Mouse (Mus musculus) kidney, adult 11 months (tissue): ENCODE results near the gene Spef1.

ENCODE experiments used
- DNase-seq: peaks from one replicate; pipeline ENCODE4 v3.0.0; 2022

Gene Spef1

DNA sequence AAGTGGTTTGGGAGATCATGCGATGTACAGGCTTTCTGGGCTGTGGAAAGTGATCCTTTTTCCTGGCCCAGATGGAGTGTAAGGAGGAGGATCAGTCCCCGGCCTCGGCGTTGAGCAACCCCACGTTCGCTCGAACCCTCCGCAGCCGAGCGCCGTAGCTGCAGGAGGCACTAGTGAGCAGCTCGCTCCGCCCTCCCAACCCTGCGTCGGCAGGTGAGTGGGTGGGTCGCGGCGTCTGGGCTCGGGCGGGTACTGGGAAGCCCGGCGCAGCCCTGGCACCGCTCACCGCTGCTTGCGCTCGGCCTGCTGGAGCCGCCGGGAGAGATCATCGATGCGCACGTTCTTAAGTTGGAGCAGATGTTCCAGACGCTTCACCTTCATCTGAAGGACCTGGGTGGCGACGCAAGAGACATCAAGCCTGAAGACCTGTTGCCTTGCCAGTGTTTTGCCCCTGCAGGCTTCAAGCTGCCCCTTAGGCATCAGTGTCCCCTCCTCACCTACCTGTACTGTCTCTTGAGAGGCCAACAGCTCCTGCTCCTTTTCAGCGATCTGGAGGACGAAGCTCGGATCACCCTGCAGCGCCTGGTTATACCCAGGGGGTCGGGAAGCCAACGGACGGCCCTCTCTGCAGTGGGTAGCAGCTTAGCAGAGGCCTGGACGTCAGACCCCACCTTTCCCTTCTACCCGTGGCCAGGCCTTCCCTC lies 15.5 kb downstream of the Spef1 start:
- DNase-seq, result peak; percentile 64

GRCm38 (mm10) chr2:131170936-131171335 lies 16.1 kb downstream of the Spef1 start:
- no peak for DNase-seq

DNA sequence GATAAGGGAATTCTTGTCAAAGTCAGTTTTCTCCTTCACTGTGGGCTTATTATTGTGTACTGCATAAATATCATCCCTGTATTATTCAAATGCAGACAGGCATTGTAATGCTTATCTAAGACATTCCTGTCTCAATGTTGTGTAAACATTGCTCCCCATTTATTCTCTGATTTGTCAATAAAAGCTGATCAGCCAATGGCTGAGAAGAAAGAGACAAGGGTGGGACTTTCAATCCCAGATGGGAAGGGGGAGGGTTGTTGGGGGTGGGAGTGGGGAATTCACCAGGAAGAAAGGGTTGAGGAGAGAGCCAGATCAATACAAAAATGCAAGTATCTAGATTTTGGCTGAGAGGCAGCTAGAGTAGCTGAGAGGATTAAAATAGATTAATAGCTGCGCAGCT lies 18.2 kb downstream of the Spef1 start:
- no peak for DNase-seq

DNA sequence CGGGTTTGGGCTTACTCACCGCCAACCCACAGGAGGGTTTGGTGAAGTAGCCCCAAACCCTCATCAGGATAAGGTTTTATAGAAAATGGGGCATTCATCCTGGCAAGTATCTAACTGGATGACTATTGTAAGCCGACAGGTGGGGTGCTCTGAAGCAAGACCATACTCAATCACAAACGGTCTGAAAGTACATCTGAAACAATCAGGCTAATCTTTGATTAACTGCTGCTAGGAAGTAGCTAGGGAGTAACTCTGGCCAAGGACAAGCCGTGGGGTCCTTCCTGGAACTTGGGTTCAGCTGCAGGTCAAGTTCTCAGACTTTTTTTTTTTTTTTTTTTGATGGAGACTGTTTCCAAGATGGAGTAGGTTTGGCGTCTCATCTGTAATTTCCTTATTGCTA lies 19.1 kb downstream of the Spef1 start:
- DNase-seq, result no peak

DNA sequence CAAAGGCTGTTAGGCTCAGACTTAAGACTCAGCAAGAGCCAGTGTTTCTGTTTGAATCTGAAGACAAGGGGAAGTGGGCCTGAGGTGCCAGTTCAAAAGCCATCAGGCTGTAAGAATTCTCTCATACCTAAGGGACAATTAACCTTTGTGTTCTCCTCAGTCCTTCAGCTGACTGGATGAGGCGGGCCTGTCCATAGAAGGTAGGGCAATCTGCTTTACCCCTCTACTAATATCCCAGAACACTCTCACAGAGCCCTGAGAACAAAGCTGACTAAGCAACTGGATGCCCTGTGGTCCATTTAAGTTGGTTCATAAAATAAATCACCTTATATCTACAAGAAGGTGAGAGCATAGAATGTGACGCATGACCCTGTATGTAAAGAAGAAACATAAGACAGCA lies 20.9 kb downstream of the Spef1 start:
- DNase-seq, result no peak

DNA sequence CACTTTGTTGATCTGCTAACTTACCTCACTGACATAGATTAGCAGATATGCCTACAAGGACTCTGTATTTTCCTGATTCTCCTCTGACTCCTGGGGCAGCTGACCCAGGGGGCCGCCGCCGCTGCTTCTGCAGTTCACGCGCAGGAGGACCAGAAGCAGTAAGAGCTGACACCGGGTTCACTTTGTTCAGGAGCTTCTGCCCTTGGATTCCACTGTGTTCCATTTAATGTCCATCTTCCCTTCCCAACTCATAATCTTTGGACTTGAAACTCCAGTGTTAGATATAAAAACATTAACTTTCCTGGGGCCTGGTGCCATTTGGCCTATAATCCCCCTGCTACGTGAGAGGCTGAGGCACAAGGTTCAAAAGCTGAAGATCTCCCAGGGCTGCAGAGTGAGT lies 23.2 kb downstream of the Spef1 start:
- peak; percentile 85 for DNase-seq

- peak; percentile 34 for DNase-seq
These were observed 26.4 kb downstream of the Spef1 start for GRCm38 (mm10) chr2:131160671-131161111.

DNA sequence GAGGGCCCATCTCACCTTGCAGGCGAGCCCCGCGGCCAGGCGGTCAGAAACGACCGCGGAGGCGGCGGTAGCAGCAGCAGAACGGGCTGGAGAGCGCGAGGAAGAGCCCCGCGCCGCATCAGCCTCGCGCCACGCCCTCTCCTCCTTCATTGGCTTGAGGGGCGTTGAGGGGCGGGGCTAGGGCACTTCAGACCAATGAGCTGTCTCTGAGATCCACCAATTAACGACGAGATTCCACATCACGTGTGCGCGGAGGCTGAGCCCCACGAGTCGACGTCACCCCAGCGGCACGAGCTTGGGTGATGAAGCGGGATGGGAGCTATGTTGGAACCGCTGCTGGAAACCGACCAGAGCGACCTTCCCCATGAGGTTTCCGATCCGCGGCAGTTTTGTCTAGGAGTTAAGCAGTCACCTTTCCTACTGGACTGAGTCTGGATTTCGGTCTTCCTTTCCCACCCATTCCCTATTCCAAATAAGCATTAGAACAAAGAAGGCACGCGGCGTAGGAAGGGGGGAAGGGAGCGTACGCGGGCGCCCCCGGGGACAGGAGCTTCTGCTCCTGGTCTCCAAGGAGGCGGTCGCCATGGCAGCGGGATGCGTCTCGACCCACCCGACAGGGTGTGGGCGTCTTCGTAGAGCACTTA lies 27.0 kb downstream of the Spef1 start, which contains the start of gene 1700037H04Rik:
Gene 1700037H04Rik (minus strand): TSS at position 144 of the 644 bp plus-strand sequence.
- peak; percentile 97 for DNase-seq

DNA sequence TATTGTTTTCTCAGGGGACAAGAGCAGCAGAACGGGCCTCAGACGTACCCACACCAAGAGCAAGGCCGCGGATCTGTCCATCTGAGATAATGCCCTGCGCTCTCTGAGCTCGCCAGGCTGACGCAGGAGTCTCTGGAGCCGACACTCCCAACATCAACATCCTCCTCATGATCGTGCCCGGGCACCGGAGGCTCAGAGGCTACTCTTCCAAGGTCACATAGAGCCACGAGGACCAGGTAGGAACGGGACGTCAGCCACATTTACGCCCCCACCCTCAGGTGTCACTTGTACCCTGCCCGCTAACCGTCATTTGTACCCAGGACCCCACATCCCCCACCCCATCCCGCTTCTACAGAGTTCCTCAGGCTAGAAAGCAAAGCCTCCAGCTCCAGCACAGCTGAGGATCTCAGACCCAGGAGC lies 27.6 kb downstream of the Spef1 start:
- no peak for DNase-seq

- no peak for DNase-seq
These were observed 30.1 kb downstream of the Spef1 start for GRCm38 (mm10) chr2:131156987-131157386.

- no peak for DNase-seq
These were observed 33.0 kb downstream of the Spef1 start for GRCm38 (mm10) chr2:131154036-131154435.

DNA sequence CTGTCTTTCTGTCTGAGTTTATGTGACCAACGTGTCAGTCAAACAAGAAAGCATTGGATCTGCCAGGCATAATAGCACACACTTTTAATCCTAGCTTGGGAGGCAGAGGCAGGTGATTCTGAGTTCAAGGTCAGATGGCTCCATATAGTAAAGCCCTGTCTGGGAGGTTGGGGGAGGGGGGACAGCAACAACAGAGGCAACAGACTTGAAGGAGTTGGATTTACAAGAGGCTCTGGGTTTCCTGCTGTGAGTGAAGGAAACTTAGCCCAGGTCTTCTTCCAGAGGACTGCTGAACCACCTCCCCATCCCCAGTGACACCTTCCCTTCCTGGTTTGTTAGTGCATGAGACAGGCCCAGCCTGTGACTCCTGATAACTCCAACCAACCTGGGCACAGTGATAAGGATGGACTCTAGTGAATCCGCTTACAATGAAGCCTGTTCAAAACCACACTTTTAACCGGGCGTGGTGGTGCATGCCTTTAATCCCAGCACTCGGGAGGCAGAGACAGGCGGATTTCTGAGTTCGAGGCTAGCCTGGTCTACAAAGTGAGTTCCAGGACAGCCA lies 34.8 kb downstream of the Spef1 start:
- DNase-seq, result no peak

DNA sequence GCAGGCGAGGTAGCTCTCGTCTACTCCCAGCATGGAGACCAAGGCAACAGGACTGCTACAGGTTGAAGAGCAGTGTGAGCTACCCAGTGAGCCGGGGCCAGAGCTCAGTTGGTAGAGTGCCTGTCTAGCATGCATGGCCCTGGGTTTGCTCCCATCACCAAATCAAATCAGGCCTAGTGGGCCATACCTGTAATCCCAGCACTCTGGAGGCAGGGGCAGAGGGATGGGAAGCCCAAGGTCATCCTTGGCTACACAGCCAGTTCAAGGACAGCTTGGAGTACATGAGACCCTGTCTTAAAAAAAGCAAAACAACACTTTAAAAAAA lies 37.9 kb downstream of the Spef1 start:
- DNase-seq, result no peak

DNA sequence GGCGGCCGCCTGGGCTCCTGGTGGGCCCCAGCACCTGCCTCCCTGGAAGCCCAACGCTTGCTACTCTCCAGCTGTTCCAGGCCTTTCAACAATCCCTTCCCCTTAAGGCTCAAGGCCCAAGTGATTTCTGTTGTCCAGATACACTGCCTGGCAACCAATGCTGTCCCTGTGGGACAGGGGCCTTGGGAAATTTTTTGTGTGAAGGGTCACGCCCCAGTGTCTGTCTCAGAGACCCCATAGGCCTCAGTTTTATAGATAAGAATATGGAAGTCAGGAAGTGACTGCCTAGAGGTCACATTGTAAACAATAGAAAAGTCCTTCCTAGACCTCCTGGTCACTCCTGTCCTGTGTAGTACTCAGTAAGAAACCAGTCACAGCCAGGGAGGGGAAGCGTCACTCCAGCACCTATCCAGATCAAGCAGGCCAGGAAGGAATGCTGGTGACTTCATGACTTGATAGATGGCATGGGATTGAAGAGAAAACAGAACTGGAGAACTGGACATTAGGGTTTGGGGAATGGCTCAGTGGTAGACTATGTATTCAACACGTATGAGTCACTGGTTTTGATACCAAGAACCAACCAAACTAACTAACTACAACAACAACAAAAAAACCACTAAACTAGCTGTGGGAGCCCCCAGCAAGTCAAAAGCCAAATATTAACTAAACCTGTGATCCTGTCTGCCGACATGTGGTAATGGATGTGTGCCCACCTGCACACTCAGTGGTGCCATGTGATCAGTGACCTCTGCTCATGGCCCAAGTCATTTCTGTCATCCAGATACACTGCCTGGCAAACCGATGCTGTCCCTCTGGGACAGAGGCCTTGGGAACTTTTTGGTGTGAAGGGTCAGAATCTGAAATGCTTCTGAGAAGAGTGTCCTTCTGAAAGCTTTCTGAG lies 38.5 kb downstream of the Spef1 start:
- DNase-seq, result no peak

GRCm38 (mm10) chr2:131147043-131147365 lies 40.1 kb downstream of the Spef1 start:
- no peak for DNase-seq

DNA sequence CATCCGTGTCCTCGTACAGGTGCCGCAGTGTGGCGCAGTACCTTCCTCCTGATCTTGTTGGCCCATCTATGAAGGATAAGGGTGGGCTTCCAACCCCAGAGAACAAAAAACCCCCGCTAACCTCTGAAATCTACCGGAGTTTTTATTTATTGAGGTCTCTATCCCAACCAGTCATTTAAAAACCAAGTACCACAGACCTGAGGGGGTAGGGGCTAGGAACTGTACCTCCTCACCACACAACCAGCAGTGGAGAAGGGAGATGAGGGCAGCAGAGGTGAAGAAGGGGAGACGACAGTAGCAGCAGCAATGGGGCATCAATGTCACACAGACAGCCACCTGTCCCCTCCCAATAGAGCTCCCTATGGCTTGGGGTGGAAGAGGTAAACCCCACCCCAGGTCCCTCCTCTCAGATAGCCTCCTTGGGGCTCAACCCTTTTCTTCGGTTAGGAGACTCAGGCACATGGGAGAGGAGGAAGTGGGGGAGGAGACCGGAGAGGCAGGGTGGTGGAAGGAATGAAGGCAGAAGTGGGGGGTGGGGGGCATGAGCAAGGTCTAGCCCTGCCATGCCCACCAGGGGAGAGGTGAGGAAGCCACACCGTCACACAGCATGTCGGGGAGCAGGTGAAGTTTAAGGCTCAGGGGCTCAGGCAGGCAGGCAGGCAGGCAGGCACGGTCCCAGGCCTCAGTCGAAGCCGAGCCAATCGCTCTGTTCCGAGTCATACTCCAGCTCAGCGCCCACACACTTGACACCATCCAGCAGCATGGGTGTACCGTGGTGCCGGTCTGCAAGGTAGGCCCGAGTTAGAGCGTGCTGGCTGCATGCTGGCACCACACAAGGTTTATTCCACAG lies 40.7 kb downstream of the Spef1 start:
- no peak for DNase-seq

DNA sequence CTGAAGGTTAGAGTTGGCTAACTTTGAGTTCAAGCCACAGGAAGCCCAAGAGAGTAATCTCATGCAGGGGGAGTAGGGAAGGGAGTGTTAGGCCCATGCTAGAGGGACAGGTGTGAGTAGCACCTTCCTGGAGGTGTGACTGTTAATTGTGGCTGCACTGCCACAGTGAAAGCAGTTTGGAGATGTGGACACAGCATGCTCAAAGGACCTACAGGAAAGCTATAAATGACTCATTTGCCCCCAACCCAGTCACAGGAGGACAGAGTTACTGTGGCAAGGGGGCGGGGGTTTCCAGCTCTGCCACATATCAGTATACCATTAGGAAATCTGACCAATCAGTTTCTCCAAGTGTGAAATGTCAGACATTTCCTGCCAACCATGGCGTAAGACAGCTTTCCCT lies 41.5 kb downstream of the Spef1 start:
- DNase-seq, result no peak

- no peak for DNase-seq
These were observed 42.0 kb downstream of the Spef1 start for GRCm38 (mm10) chr2:131145121-131145520.

GRCm38 (mm10) chr2:131143007-131143780 lies 43.9 kb downstream of the Spef1 start:
- DNase-seq, result no peak

DNA sequence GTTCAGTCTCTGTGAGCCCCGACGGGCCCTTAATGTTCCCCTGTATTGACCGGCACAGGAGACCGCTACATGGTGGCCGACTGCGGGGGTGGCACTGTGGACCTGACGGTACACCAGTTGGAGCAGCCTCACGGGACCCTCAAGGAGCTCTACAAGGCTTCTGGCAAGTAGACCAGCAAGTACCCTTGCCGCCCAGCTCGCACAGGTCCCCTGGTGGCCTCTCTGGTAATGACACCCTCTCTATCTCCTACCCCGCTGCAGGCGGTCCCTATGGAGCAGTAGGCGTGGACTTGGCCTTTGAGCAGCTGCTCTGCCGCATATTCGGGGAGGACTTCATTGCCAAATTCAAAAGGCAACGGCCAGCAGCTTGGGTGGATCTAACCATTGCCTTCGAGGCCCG lies 44.5 kb downstream of the Spef1 start:
- peak; percentile 55 for DNase-seq

- DNase-seq, result no peak
These were observed 45.6 kb downstream of the Spef1 start for GRCm38 (mm10) chr2:131141336-131141986.
